Mouse (Mus musculus): ENCODE data around the gene Shank3.

DNA sequence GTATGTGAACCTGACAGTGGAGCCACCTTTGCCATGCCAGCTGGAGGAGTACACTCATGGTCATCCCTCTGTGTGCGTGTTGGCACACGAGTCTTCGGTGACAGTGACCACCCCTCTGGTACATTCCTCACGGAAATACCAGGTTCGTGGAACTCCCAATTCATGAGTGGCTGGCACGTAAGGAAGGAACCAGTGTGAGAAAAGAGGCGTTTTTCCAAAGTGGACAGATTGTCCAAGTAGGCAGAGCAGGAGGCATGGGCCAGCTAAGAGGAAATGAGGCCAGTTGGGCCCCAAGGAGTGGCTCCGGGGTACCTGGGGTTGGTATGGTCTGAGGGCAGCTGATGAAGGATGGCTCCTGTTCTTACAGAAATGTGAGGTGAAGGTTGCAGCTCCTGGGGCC lies 26.0 kb downstream of the Shank3 start:
- TF ChIP-seq CTCF (IDR thresholded peaks at IDR 0.05; ENCODE audit: extremely low read depth, insufficient read length, insufficient replicate concordance, low read depth, low read length) (no peak), POLR2A (IDR thresholded peaks at IDR 0.05; ENCODE audit: low read depth, low read length) (no peak)
